Mouse (Mus musculus): Measurements from ENCODE around the gene Hpcal1. TPM values are rescaled to one million over a fixed set of nuclear protein-coding genes. Genes with fewer than 3 reads are reported as not detected.

The Hpcal1 gene
- polyA plus RNA-seq, 1 experiment: 15.1 TPM

- H3K27ac ChIP-seq (ENCODE audit: control insufficient read depth, insufficient read depth, low read depth, low read length): no peak overlapping the region
- TF ChIP-seq CTCF (IDR thresholded peaks at IDR 0.05; ENCODE audit: control insufficient read depth, insufficient read depth, insufficient replicate concordance, low read depth, low read length) (no peak), POLR2A (IDR thresholded peaks at IDR 0.05; ENCODE audit: control insufficient read depth, low read depth, low read length) (no peak)
- no peaks in the 10 kb centered on the region for H3K27me3 ChIP-seq (ENCODE audit: control insufficient read depth, insufficient read depth, low read length)
- peaks cover 7% of the 10 kb centered on the region for H3K4me1 ChIP-seq (ENCODE audit: control insufficient read depth, insufficient read depth, low read length)
- no peak overlapping the region for H3K4me3 ChIP-seq (ENCODE audit: control insufficient read depth, low read depth, low read length)
- H3K36me3 ChIP-seq (ENCODE audit: control insufficient read depth, insufficient read depth, low read length): no peaks in the 10 kb centered on the region
Measured at GRCm38 (mm10) chr12:17698934-17699333, 8.3 kb downstream of the Hpcal1 start.

- no peak overlapping the region for H3K27ac ChIP-seq (ENCODE audit: control insufficient read depth, insufficient read depth, low read depth, low read length)
Measured at GRCm38 (mm10) chr12:17699480-17699879, 8.8 kb downstream of the Hpcal1 start.

GRCm38 (mm10) chr12:17701131-17701720 lies 10.6 kb downstream of the Hpcal1 start:
- H3K4me1 ChIP-seq (ENCODE audit: control insufficient read depth, insufficient read depth, low read length): peaks cover 7% of the 10 kb centered on the region
- TF ChIP-seq POLR2A (IDR thresholded peaks at IDR 0.05; ENCODE audit: control insufficient read depth, low read depth, low read length) (no peak), CTCF (IDR thresholded peaks at IDR 0.05; ENCODE audit: control insufficient read depth, insufficient read depth, insufficient replicate concordance, low read depth, low read length) (no peak)
- H3K27me3 ChIP-seq (ENCODE audit: control insufficient read depth, insufficient read depth, low read length): no peaks in the 10 kb centered on the region
- H3K4me3 ChIP-seq (ENCODE audit: control insufficient read depth, low read depth, low read length): no peak overlapping the region
- no peaks in the 10 kb centered on the region for H3K36me3 ChIP-seq (ENCODE audit: control insufficient read depth, insufficient read depth, low read length)
- H3K27ac ChIP-seq (ENCODE audit: control insufficient read depth, insufficient read depth, low read depth, low read length): no peak overlapping the region

More at GRCm38 (mm10) chr12:17699480-17699879, 8.8 kb downstream of the Hpcal1 start:
- Histone ChIP-seq H3K4me3 (ENCODE audit: control insufficient read depth, low read depth, low read length) (no peak overlapping the region), H3K4me1 (ENCODE audit: control insufficient read depth, insufficient read depth, low read length) (peaks cover 7% of the 10 kb centered on the region), H3K27me3 (ENCODE audit: control insufficient read depth, insufficient read depth, low read length) (no peaks in the 10 kb centered on the region), H3K36me3 (ENCODE audit: control insufficient read depth, insufficient read depth, low read length) (no peaks in the 10 kb centered on the region)
- no peak for TF ChIP-seq POLR2A (IDR thresholded peaks at IDR 0.05; ENCODE audit: control insufficient read depth, low read depth, low read length)
- no peak for TF ChIP-seq CTCF (IDR thresholded peaks at IDR 0.05; ENCODE audit: control insufficient read depth, insufficient read depth, insufficient replicate concordance, low read depth, low read length)

GRCm38 (mm10) chr12:17701795-17702194 lies 11.1 kb downstream of the Hpcal1 start:
- Histone ChIP-seq H3K27ac (ENCODE audit: control insufficient read depth, insufficient read depth, low read depth, low read length) (no peak overlapping the region), H3K27me3 (ENCODE audit: control insufficient read depth, insufficient read depth, low read length) (no peaks in the 10 kb centered on the region), H3K4me3 (ENCODE audit: control insufficient read depth, low read depth, low read length) (no peak overlapping the region), H3K36me3 (ENCODE audit: control insufficient read depth, insufficient read depth, low read length) (no peaks in the 10 kb centered on the region), H3K4me1 (ENCODE audit: control insufficient read depth, insufficient read depth, low read length) (peaks cover 7% of the 10 kb centered on the region)
- TF ChIP-seq CTCF (IDR thresholded peaks at IDR 0.05; ENCODE audit: control insufficient read depth, insufficient read depth, insufficient replicate concordance, low read depth, low read length): no peak
- no peak for TF ChIP-seq POLR2A (IDR thresholded peaks at IDR 0.05; ENCODE audit: control insufficient read depth, low read depth, low read length)

- TF ChIP-seq POLR2A (IDR thresholded peaks at IDR 0.05; ENCODE audit: control insufficient read depth, low read depth, low read length) (no peak), CTCF (IDR thresholded peaks at IDR 0.05; ENCODE audit: control insufficient read depth, insufficient read depth, insufficient replicate concordance, low read depth, low read length) (no peak)
- Histone ChIP-seq H3K4me3 (ENCODE audit: control insufficient read depth, low read depth, low read length) (no peak overlapping the region), H3K36me3 (ENCODE audit: control insufficient read depth, insufficient read depth, low read length) (no peaks in the 10 kb centered on the region), H3K27me3 (ENCODE audit: control insufficient read depth, insufficient read depth, low read length) (no peaks in the 10 kb centered on the region), H3K27ac (ENCODE audit: control insufficient read depth, insufficient read depth, low read depth, low read length) (no peak overlapping the region), H3K4me1 (ENCODE audit: control insufficient read depth, insufficient read depth, low read length) (peaks cover 7% of the 10 kb centered on the region)
Measured at GRCm38 (mm10) chr12:17702257-17702943, 11.7 kb downstream of the Hpcal1 start.

GRCm38 (mm10) chr12:17702944-17703335 lies 12.3 kb downstream of the Hpcal1 start:
- Histone ChIP-seq H3K4me1 (ENCODE audit: control insufficient read depth, insufficient read depth, low read length) (peaks cover 7% of the 10 kb centered on the region), H3K27me3 (ENCODE audit: control insufficient read depth, insufficient read depth, low read length) (no peaks in the 10 kb centered on the region), H3K36me3 (ENCODE audit: control insufficient read depth, insufficient read depth, low read length) (no peaks in the 10 kb centered on the region), H3K4me3 (ENCODE audit: control insufficient read depth, low read depth, low read length) (no peak overlapping the region), H3K27ac (ENCODE audit: control insufficient read depth, insufficient read depth, low read depth, low read length) (no peak overlapping the region)
- TF ChIP-seq POLR2A (IDR thresholded peaks at IDR 0.05; ENCODE audit: control insufficient read depth, low read depth, low read length) (no peak), CTCF (IDR thresholded peaks at IDR 0.05; ENCODE audit: control insufficient read depth, insufficient read depth, insufficient replicate concordance, low read depth, low read length) (no peak)

- H3K27ac ChIP-seq (ENCODE audit: control insufficient read depth, insufficient read depth, low read depth, low read length): no peak overlapping the region
- peaks cover 7% of the 10 kb centered on the region for H3K4me1 ChIP-seq (ENCODE audit: control insufficient read depth, insufficient read depth, low read length)
- no peak overlapping the region for H3K4me3 ChIP-seq (ENCODE audit: control insufficient read depth, low read depth, low read length)
- no peaks in the 10 kb centered on the region for H3K36me3 ChIP-seq (ENCODE audit: control insufficient read depth, insufficient read depth, low read length)
- no peaks in the 10 kb centered on the region for H3K27me3 ChIP-seq (ENCODE audit: control insufficient read depth, insufficient read depth, low read length)
- TF ChIP-seq POLR2A (IDR thresholded peaks at IDR 0.05; ENCODE audit: control insufficient read depth, low read depth, low read length): no peak
- no peak for TF ChIP-seq CTCF (IDR thresholded peaks at IDR 0.05; ENCODE audit: control insufficient read depth, insufficient read depth, insufficient replicate concordance, low read depth, low read length)
Measured at GRCm38 (mm10) chr12:17703866-17704265, 13.2 kb downstream of the Hpcal1 start.
